Mouse (Mus musculus): ENCODE measurements at regions not wholly inside any gene's neighbourhood (a gene's known extent, or its start where the extent isn't known, plus 50 kb on each side); places are given as distances from the start of the nearest gene placed in this dataset.
"Not testable (repeated sequence)": the region's sequence is repeated elsewhere in the genome, so short reads cannot be mapped to it uniquely, and the experiment has no call there.

DNA sequence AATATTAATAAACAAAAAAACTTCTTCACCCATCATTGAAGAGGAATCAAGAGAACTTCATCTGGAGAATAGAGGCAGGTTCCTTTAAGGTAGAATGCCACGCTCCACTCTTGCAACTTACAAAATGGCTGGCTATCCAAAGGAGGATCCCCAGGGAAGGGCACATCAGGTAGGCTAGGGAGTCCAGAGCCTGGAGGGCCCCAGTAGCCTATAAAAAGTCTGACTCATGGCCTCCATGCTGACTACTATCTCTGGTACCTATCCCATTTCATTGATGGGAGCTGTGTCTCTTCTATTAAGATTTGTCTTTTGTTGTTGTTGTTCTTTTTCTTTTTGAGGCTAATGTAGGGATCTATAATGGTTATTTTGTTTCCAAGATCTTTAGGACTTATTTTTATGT lies 294.4 kb upstream of the Nr5a2 start:
- Histone ChIP-seq H3K4me1 (no peaks in the 10 kb centered on the region), H3K27ac (no peak overlapping the region), H3K4me3 (no peak overlapping the region), H3K9me3 (no peaks in the 10 kb centered on the region), H3K4me2 (replicated peaks) (no peak overlapping the region), H3K9ac (no peak overlapping the region), H3K36me3 (no peaks in the 10 kb centered on the region), H3K27me3 (replicated peaks) (no peaks in the 10 kb centered on the region)
- ATAC-seq (ENCODE audit: low FRiP score, low read depth) = no peak
- WGBS = 94% methylated on average over 1 of the region's 1 CpGs

DNA sequence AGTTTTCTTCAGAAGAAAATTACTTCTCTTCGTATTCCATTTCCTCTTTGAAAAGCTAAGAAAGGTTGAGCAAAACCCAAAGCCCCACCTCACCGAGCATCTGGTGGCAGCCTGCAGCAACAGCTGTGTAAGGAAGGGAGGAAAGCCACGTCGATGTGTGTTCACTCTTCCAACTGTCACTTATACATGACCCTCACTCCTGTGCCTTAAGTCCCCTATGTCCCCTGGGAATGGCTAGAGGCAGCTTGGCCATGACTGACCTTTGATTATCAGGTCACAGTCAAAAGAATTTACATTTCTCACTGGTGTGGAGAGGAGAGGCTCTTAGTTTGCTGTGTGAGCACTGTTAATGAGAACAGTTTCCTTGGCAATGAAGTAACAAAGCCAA lies 266.8 kb upstream of the Nr5a2 start:
- Histone ChIP-seq H3K4me1 (no peaks in the 10 kb centered on the region), H3K4me3 (no peak overlapping the region), H3K9ac (no peak overlapping the region), H3K4me2 (replicated peaks) (no peak overlapping the region), H3K27me3 (replicated peaks) (no peaks in the 10 kb centered on the region), H3K36me3 (no peaks in the 10 kb centered on the region), H3K27ac (no peak overlapping the region), H3K9me3 (no peaks in the 10 kb centered on the region)
- ATAC-seq (ENCODE audit: low FRiP score, low read depth) = no peak
- WGBS = 92% methylated on average over 4 of the region's 4 CpGs

DNA sequence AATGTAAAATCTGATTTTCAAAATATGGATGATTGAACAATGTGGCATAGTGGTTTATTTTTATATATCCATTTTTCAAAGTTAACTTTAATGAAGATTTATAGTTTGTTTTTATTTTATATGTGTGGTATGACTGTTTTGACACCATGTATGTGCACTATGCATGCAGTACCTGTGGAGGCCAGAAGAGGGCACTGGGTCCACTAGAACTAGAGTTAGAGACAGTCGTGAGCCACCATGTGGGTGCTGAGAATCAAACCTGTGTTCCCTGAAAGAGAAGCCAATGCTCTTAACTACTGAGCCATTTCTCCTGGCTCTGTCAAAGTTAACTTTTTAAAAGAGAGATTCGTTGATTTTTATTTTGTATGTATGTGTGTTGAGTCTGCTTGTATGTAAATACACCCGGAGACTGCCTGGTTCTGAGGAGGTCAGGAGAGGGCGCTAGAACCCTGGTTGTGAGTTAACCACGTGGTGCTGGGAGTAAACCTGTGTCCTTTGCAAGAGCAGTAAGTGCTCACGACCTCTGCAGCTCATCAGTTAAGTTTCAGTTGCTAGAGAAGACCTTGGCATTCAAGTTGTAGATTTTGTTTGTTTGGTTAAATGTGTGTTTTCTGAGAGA lies 266.3 kb upstream of the Nr5a2 start:
- Histone ChIP-seq H3K4me1 (peaks cover 4% of the 10 kb centered on the region; the same call in 1 of the 2 replicates), H3K4me2 (replicated peaks) (no peak overlapping the region), H3K27me3 (replicated peaks) (no peaks in the 10 kb centered on the region), H3K36me3 (no peaks in the 10 kb centered on the region), H3K9me3 (no peaks in the 10 kb centered on the region), H3K27ac (no peak overlapping the region), H3K9ac (no peak overlapping the region), H3K4me3 (no peak overlapping the region)
- no peak for ATAC-seq (ENCODE audit: low FRiP score, low read depth)
- WGBS = 79% methylated on average over 6 of the region's 6 CpGs

DNA sequence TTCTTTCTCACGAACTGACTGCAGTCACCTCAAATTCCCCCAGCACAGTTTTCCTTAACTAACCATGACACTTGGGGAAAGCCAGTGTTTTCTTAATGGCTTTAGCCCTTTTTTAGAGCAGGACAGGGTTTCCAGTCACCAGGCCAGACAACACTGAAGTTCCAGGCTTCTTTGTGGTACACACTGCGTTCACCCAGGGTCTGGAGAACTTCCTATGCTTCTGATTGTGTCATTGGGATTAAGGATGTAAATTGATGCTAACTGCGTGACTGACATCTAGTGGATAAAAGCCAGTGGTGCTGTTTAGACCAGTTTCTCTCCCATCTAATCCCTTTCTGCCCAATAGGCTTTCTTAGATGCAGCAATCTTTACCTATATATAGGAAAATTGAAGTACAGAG lies 265.2 kb upstream of the Nr5a2 start:
- ATAC-seq (ENCODE audit: low FRiP score, low read depth) = peak; percentile 42; the same call in 1 of the 2 replicates
- Histone ChIP-seq H3K4me2 (replicated peaks) (no peak overlapping the region), H3K27ac (no peak overlapping the region), H3K27me3 (replicated peaks) (no peaks in the 10 kb centered on the region), H3K36me3 (no peaks in the 10 kb centered on the region), H3K9me3 (no peaks in the 10 kb centered on the region), H3K4me3 (no peak overlapping the region), H3K4me1 (peaks cover 5% of the 10 kb centered on the region; the same call in 1 of the 2 replicates), H3K9ac (no peak overlapping the region)
- WGBS = 29% methylated on average over 3 of the region's 3 CpGs

DNA sequence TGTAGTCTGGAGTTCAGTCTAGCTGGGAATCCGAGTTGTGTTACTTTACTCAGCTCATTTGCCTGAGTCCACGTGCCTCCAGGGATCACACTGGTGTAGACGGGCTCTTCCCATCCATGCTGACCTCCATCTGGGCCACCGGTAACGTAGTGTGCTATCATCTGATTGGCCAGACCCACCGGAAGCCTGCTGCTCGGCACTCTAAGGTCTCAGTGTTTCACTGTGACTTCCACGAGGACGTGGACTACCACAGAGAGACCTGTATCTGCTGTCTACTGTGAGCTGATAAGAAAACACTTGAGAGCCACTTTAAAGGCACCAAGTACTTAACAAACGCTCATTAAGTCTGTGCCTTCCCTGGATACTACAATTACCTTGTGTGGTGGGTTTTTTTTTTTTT lies 262.8 kb upstream of the Nr5a2 start:
- Histone ChIP-seq H3K4me2 (replicated peaks) (no peak overlapping the region), H3K36me3 (no peaks in the 10 kb centered on the region), H3K27me3 (replicated peaks) (no peaks in the 10 kb centered on the region), H3K9ac (no peak overlapping the region), H3K9me3 (no peaks in the 10 kb centered on the region), H3K27ac (no peak overlapping the region), H3K4me3 (no peak overlapping the region), H3K4me1 (peaks cover 5% of the 10 kb centered on the region; the same call in 1 of the 2 replicates)
- 62% methylated on average over 10 of the region's 10 CpGs for WGBS
- no peak for ATAC-seq (ENCODE audit: low FRiP score, low read depth)

DNA sequence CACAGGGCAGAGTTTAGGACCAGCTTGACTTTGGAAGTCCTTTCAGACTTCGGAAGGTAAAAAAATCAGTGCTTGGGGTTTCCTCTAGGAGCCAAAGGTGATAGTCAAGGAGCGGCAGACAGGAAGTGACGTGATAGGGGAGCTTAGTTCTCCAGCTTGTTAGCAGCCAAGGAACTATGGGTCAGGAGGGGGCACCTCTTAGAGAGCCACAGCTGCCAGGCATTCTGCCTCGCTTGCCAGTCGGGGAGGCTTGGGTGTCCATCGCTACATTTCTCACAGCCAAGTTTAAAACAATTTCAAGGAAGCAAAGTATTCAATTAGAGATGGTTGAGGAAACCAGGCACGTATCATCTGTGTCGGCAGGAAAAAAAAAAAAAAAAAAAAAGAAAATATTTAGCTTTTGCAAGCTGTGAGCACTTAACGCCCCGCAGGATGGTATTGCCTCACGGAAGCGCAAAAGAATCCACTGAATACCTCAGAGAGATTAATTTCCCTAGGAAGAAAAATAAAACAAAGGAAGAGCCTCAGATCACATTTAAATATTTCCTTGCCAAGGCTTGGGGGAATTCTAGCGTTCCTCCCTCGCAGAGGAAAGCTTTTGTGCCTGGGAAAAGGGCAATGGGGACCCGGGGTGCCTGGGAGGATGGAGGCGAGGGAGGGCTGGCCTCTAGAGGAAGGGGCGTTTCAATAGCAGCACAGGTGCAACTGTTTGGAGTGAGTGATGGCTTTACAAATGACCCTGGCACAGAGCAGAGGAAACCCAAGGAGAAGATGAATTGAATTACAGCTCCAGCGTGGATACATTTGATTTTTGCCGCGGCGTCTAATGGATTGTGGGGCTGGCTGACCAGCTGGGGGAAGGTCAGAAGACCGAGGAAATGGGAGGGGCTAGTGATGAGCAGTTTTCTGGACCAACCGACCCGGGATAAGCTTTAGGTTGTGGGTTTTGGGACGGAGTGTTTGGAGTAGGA lies 261.1 kb upstream of the Nr5a2 start:
- no peak overlapping the region for H3K27ac ChIP-seq
- H3K9ac ChIP-seq = peak overlapping the region; percentile 38; the same call in 1 of the 2 replicates
- peak; percentile 45; the same call in 1 of the 2 replicates for ATAC-seq (ENCODE audit: low FRiP score, low read depth)
- H3K9me3 ChIP-seq = no peaks in the 10 kb centered on the region
- 13% methylated on average over 25 of the region's 25 CpGs for WGBS
- peak overlapping the region; percentile 21; the same call in 1 of the 2 replicates for H3K4me3 ChIP-seq
- peaks cover 5% of the 10 kb centered on the region; the same call in 1 of the 2 replicates for H3K4me1 ChIP-seq
- no peaks in the 10 kb centered on the region for H3K36me3 ChIP-seq
- H3K4me2 ChIP-seq (replicated peaks) = peak overlapping the region; percentile 63
- no peaks in the 10 kb centered on the region for H3K27me3 ChIP-seq (replicated peaks)

DNA sequence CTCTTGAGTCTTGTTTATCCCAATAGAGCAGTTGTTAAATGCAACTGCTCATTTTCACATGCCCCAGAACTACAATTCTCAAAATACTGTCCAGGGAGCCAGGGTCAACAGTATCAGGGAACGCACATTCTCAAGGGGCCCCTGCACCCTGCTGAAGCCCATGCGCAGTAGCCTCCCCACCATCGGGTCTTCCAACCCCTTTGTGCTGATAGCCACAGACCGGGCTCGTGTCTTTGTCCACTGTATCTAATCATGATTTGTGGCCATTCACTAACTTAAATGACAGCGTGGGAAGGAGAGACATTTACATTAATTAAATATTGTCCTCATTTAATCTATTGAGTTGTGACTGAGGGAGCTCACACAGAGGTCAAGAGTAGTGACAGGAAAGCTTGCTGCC lies 260.0 kb upstream of the Nr5a2 start:
- Histone ChIP-seq H3K9ac (no peak overlapping the region), H3K4me1 (peaks cover 5% of the 10 kb centered on the region; the same call in 1 of the 2 replicates), H3K9me3 (no peaks in the 10 kb centered on the region), H3K27me3 (replicated peaks) (no peaks in the 10 kb centered on the region), H3K4me2 (replicated peaks) (no peak overlapping the region), H3K4me3 (no peak overlapping the region), H3K27ac (no peak overlapping the region), H3K36me3 (no peaks in the 10 kb centered on the region)
- 24% methylated on average over 6 of the region's 6 CpGs for WGBS
- 0 out of 2 replicates have a peak, but pooled peaks have one; percentile 31 for ATAC-seq (ENCODE audit: low FRiP score, low read depth)

DNA sequence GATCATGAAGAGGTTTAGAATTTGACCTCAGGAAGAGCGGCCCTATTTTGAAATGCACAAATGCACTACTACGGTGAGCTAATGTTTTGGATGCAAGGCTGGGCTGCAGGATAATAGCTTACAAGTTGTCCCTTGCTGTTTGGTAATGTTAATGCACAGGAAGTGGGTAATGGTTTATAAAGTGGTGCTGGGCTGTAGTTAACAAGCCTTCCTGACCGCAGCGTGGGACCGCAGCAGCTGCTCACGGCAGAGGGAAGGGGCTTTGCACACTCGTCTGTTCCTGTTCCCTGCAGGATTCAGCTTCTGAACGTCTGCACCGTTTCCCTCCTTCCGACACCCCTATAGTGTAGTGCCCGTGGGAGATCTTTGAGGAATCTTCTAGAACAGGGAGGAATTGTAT lies 258.4 kb upstream of the Nr5a2 start:
- Histone ChIP-seq H3K27ac (no peak overlapping the region), H3K4me1 (peaks cover 5% of the 10 kb centered on the region; the same call in 1 of the 2 replicates), H3K9ac (no peak overlapping the region), H3K4me2 (replicated peaks) (no peak overlapping the region), H3K36me3 (no peaks in the 10 kb centered on the region), H3K27me3 (replicated peaks) (no peaks in the 10 kb centered on the region), H3K4me3 (no peak overlapping the region), H3K9me3 (no peaks in the 10 kb centered on the region)
- ATAC-seq (ENCODE audit: low FRiP score, low read depth) = no peak
- 74% methylated on average over 11 of the region's 11 CpGs for WGBS

DNA sequence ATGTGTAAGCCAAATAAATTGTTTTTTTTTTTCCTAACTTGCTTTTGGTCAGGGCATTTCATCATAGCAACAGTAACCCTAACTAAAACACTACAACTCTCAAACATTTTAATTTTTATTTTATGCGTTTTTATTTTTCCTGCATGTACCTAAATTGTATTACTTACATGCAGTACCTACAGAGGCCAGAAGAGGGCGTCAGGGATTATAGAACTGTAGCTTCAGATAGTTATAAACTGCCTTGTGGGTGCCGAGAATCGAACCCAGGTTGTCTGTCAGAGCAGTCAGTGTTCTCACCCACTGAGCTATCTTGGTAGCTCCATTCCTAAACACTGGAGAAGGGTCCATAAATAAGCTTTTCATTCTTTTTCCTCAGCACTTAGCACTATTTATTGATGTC lies 257.8 kb upstream of the Nr5a2 start:
- H3K4me2 ChIP-seq (replicated peaks) = no peak overlapping the region
- no peak overlapping the region for H3K4me3 ChIP-seq
- peaks cover 5% of the 10 kb centered on the region; the same call in 1 of the 2 replicates for H3K4me1 ChIP-seq
- no peak overlapping the region for H3K9ac ChIP-seq
- H3K27ac ChIP-seq = no peak overlapping the region
- H3K27me3 ChIP-seq (replicated peaks) = no peaks in the 10 kb centered on the region
- ATAC-seq (ENCODE audit: low FRiP score, low read depth) = no peak
- no peaks in the 10 kb centered on the region for H3K9me3 ChIP-seq
- 66% methylated on average over 4 of the region's 4 CpGs for WGBS
- H3K36me3 ChIP-seq = no peaks in the 10 kb centered on the region

DNA sequence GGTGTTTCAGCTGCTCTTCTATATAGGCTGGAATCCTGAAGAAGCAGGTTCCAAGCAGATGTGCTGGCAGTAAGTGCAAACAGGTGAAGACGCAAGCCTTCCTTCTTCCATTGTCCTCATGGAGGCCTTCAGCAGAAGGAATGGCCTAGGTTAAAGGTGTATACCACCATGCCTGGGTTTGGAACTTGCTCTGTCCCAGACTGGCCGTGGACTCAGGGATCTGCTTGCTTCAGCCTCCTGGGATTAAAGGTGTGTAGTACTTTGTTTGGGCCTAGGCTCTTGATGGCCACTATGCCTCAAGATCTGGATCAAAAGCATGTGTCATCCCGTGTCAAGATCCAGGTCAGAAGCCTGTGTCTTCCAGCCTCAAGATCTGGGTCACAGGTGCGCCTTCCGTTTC lies 257.0 kb upstream of the Nr5a2 start:
- H3K9ac ChIP-seq = no peak overlapping the region
- no peak for ATAC-seq (ENCODE audit: low FRiP score, low read depth)
- 90% methylated on average over 5 of the region's 5 CpGs for WGBS

DNA sequence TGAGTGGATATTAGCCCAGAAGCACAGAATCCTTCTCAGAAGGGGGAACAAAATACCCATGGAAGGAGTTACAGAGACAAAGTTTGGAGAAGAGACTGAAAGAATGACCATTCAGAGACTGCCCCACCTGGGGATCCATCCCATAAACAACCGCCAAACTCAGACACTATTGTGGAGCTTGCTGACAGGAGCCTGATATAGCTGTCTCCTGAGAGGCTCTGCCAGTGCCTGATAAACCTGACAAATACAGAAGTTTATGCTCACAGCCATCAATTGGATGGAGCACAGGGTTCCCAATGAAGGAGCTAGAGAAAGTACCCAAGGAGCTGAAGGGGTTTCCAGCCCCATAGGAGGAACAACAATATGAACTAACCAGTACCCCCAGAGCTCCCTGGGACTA lies 254.1 kb upstream of the Nr5a2 start:
- not testable (repeated sequence) for H3K4me2 ChIP-seq (replicated peaks); H3K36me3 ChIP-seq; H3K9ac ChIP-seq; H3K9me3 ChIP-seq; H3K4me3 ChIP-seq; ATAC-seq (ENCODE audit: low FRiP score, low read depth); H3K4me1 ChIP-seq; H3K27ac ChIP-seq; H3K27me3 ChIP-seq (replicated peaks)
- 56% methylated on average over 1 of the region's 1 CpGs for WGBS

More for the DNA sequence above, 257.0 kb upstream of the Nr5a2 start:
- Histone ChIP-seq H3K36me3 (no peaks in the 10 kb centered on the region), H3K27me3 (replicated peaks) (no peaks in the 10 kb centered on the region), H3K27ac (no peak overlapping the region), H3K4me2 (replicated peaks) (no peak overlapping the region), H3K4me3 (no peak overlapping the region), H3K9me3 (no peaks in the 10 kb centered on the region), H3K4me1 (peaks cover 5% of the 10 kb centered on the region; the same call in 1 of the 2 replicates)

DNA sequence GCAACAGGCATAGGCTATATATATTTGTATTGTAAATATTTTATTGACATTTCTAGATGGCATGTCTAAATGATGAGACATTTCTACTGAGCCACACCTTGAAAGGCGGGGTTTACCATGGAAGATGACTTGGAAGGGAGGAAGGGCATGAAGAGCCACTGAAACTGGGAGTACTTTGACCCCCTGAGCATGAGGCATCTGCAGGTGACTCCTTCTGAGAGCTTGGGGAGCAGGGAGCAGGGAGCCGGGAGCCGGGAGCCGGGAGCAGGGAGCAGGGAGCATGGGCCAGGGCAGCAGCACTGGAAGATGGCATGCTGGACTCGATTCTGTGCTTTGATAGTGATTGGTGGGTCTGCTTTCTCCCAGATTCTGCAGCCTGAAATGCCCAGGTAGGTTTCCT lies 253.5 kb upstream of the Nr5a2 start:
- Histone ChIP-seq H3K27me3 (replicated peaks) (no peaks in the 10 kb centered on the region), H3K4me3 (no peak overlapping the region), H3K9me3 (no peaks in the 10 kb centered on the region), H3K9ac (no peak overlapping the region), H3K36me3 (no peaks in the 10 kb centered on the region), H3K4me1 (no peaks in the 10 kb centered on the region), H3K27ac (no peak overlapping the region), H3K4me2 (replicated peaks) (no peak overlapping the region)
- no peak for ATAC-seq (ENCODE audit: low FRiP score, low read depth)
- WGBS = 86% methylated on average over 5 of the region's 5 CpGs

Measured in neural tube, embryonic 12.5 days (tissue).